Mouse (Mus musculus): ENCODE data around the gene Atraid. TPM values are rescaled to one million over a fixed set of nuclear protein-coding genes. Genes with fewer than 3 reads are reported as not detected.
A peak's percentile ranks its signal among the peaks of the same experiment; 100 is the strongest.

Gene Atraid
- total and polyA plus RNA-seq, 3 experiments: 37.2 to 58.0 TPM; not detected in 1

DNA sequence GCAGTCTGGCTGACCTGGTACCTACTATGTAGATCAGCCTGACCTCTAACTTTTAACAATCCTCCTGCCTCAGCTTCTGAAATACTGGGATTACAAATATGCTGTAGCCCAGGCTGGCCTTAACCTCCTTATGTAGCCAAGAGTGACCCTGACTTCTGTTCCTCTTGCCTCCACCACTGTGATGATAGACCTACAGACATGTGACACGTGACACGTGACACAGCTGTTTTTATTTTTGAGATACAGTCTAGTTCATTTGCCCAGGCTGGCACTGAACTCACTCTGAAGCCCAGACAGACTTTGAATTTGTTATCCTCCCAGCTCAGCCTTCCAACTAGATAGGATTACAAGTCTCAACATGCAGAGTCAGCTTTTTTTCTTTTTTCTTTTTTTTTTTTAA lies 47.1 kb upstream of the Atraid start (continued):
- TF ChIP-seq MXI1 (IDR thresholded peaks at IDR 0.05; ENCODE audit: low read depth, low read length) (no peak), ZKSCAN1 (IDR thresholded peaks at IDR 0.05; ENCODE audit: low read depth, low read length) (no peak), KAT2A (conservative IDR thresholded peaks at IDR 0.05; ENCODE audit: low read depth, low read length) (no peak), CTCF (IDR thresholded peaks at IDR 0.05 in 2 of 3, conservative IDR thresholded peaks at IDR 0.05 in 1 of 3; ENCODE audit: control insufficient read depth in 1 of 3, insufficient read depth in 1 of 3, low read depth in 2 of 3, low read length in 3 of 3, poor library complexity in 1 of 3, severe bottlenecking in 1 of 3) (no peak), ZNF384 (IDR thresholded peaks at IDR 0.05; ENCODE audit: low read depth, low read length) (no peak), ZC3H11A (IDR thresholded peaks at IDR 0.05; ENCODE audit: low read depth, low read length) (no peak), E2F4 (IDR thresholded peaks at IDR 0.05; ENCODE audit: borderline replicate concordance, low read depth, low read length) (no peak), GATA1 (IDR thresholded peaks at IDR 0.05; ENCODE audit: low read depth, low read length) (no peak), MAFK (IDR thresholded peaks at IDR 0.05; ENCODE audit: borderline replicate concordance, low read depth, low read length) (peak; percentile 65), EP300 (IDR thresholded peaks at IDR 0.05; ENCODE audit: low read depth in 1 of 2, low read length in 2 of 2) (no peak), USF1 (IDR thresholded peaks at IDR 0.05; ENCODE audit: low read depth, low read length) (peak; percentile 91), GABPA (IDR thresholded peaks at IDR 0.05; ENCODE audit: low read depth, low read length) (no peak), CHD1 (IDR thresholded peaks at IDR 0.05; ENCODE audit: low read depth, low read length) (no peak), MAX (IDR thresholded peaks at IDR 0.05; ENCODE audit: low read length) (peak; percentile 87)

DNA sequence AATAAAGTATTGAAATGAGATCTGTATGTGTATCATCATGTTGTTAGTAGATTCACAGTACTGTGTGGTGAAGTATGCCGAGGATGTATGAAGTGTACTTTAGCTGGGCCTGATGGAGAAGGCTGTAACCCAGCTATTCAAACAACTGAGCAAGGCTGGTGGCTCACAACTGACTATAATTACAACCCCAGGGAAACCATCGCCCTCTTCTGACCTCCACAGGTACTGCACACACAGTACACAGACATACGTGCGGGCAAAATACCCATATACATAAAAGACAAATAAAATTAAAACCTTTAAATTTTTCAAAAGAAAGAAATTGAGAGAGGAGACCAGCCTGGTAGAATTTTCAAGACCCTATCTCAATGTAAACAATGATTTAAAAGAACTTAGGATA lies 46.6 kb upstream of the Atraid start:
- no peaks in the 10 kb centered on the region for H3K9me3 ChIP-seq (replicated peaks; ENCODE audit: insufficient read depth, low read length)
- no peak overlapping the region for H3K9ac ChIP-seq (ENCODE audit: control insufficient read depth, low read depth, low read length, poor library complexity, severe bottlenecking)
- H3K4me3 ChIP-seq (ENCODE audit: control insufficient read depth in 1 of 2, insufficient read depth in 1 of 2, low read depth in 2 of 2, low read length in 2 of 2): no peak overlapping the region
- no peaks in the 10 kb centered on the region for H3K79me2 ChIP-seq (ENCODE audit: control insufficient read depth, insufficient read depth, low read length, poor library complexity)
- peak; percentile 23 for TF ChIP-seq RAD21 (IDR thresholded peaks at IDR 0.05; ENCODE audit: low read depth, low read length)
- TF ChIP-seq CTCF (IDR thresholded peaks at IDR 0.05 in 2 of 3, conservative IDR thresholded peaks at IDR 0.05 in 1 of 3; ENCODE audit: control insufficient read depth in 1 of 3, insufficient read depth in 1 of 3, low read depth in 2 of 3, low read length in 3 of 3, poor library complexity in 1 of 3, severe bottlenecking in 1 of 3): peak; percentile 37 to 56 (median 49)
- no peak for TF ChIP-seq CHD2 (IDR thresholded peaks at IDR 0.05; ENCODE audit: low read length)
- peak; percentile 39 for TF ChIP-seq SMC3 (IDR thresholded peaks at IDR 0.05; ENCODE audit: low read depth, low read length)
- no peak overlapping the region for H3K27ac ChIP-seq (ENCODE audit: control insufficient read depth, low read depth, low read length)
- H3K27me3 ChIP-seq (ENCODE audit: control insufficient read depth in 1 of 2, insufficient read depth in 2 of 2, low read length in 2 of 2): 0 out of 4 replicates have a peak, but pooled peaks cover under 1 to 4% of the 10 kb centered on the region in 2 experiments
- no peaks in the 10 kb centered on the region for H3K4me1 ChIP-seq (ENCODE audit: control insufficient read depth in 1 of 2, insufficient read depth in 2 of 2, low read length in 2 of 2)
- H3K36me3 ChIP-seq (ENCODE audit: control insufficient read depth in 1 of 2, insufficient read depth in 2 of 2, low read length in 2 of 2): no peaks in the 10 kb centered on the region
- DNase-seq (ENCODE audit: low read depth, low spot score): peak; percentile 51

DNA sequence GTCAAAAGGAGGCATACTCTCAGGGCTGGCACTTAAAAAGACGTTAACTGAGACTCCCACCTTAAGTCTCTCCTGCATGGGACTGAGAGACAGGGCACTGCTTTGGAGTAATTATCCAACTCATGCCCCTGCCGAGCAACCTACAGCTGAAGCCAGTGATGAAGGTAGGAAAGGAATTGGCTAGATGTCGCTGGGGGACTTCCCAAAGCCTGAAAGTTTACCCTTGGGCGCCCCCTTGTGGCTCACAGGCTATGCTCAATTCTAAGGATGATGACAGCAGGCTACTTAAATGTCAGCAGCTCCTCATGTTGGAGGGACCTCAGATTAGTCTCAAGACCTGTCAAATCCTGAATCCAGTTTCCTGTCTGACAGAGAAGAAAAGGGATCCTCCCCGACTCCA lies 43.9 kb upstream of the Atraid start:
- Histone ChIP-seq H3K4me3 (ENCODE audit: control insufficient read depth in 1 of 2, insufficient read depth in 1 of 2, low read depth in 2 of 2, low read length in 2 of 2) (no peak overlapping the region; a peak in 1 of 4 replicates), H3K27me3 (ENCODE audit: control insufficient read depth in 1 of 2, insufficient read depth in 2 of 2, low read length in 2 of 2) (peaks cover 11 to 16% of the 10 kb centered on the region in 2 experiments), H3K9me3 (replicated peaks; ENCODE audit: insufficient read depth, low read length) (no peaks in the 10 kb centered on the region), H3K9ac (ENCODE audit: control insufficient read depth, low read depth, low read length, poor library complexity, severe bottlenecking) (no peak overlapping the region), H3K79me2 (ENCODE audit: control insufficient read depth, insufficient read depth, low read length, poor library complexity) (no peaks in the 10 kb centered on the region), H3K36me3 (ENCODE audit: control insufficient read depth in 1 of 2, insufficient read depth in 2 of 2, low read length in 2 of 2) (no peaks in the 10 kb centered on the region), H3K27ac (ENCODE audit: control insufficient read depth, low read depth, low read length) (no peak overlapping the region), H3K4me1 (ENCODE audit: control insufficient read depth in 1 of 2, insufficient read depth in 2 of 2, low read length in 2 of 2) (no peaks in the 10 kb centered on the region)
- peak; percentile 95 for DNase-seq (ENCODE audit: low read depth, low spot score)
- TF ChIP-seq CTCF (IDR thresholded peaks at IDR 0.05 in 2 of 3, conservative IDR thresholded peaks at IDR 0.05 in 1 of 3; ENCODE audit: control insufficient read depth in 1 of 3, insufficient read depth in 1 of 3, low read depth in 2 of 3, low read length in 3 of 3, poor library complexity in 1 of 3, severe bottlenecking in 1 of 3) (peak; percentile 95 to 99 (median 97)), GATA1 (IDR thresholded peaks at IDR 0.05; ENCODE audit: low read depth, low read length) (no peak), MYB (IDR thresholded peaks at IDR 0.05; ENCODE audit: low read depth, low read length) (no peak), MYC (IDR thresholded peaks at IDR 0.05; ENCODE audit: low read depth, low read length) (0 out of 2 replicates have a peak, but pooled peaks have one; percentile 7), SMC3 (IDR thresholded peaks at IDR 0.05; ENCODE audit: low read depth, low read length) (peak; percentile 95), MAFK (IDR thresholded peaks at IDR 0.05; ENCODE audit: borderline replicate concordance, low read depth, low read length) (no peak), SIN3A (IDR thresholded peaks at IDR 0.05; ENCODE audit: low read length) (0 out of 2 replicates have a peak, but pooled peaks have one; percentile 13), RAD21 (IDR thresholded peaks at IDR 0.05; ENCODE audit: low read depth, low read length) (peak; percentile 92), TAL1 (IDR thresholded peaks at IDR 0.05; ENCODE audit: low read length) (no peak), ZC3H11A (IDR thresholded peaks at IDR 0.05; ENCODE audit: low read depth, low read length) (peak; percentile 83)

Data from MEL (cell line).